Mouse (Mus musculus): ENCODE measurements around the gene Fv1. TPM values are rescaled to one million over a fixed set of nuclear protein-coding genes. Genes with fewer than 3 reads are reported as not detected.
"Not testable (repeated sequence)": the region's sequence is repeated elsewhere in the genome, so short reads cannot be mapped to it uniquely, and the experiment has no call there.

Fv1 gene
- total RNA-seq (2021): 10 to 100 TPM; 13.0 to 13.1 TPM
- long read RNA-seq, experiment 1, partial matches to known transcripts: 5 of 8 reads
- long read RNA-seq, experiment 1, other reads (novel, unspliced or antisense): 1 of 8 reads
- long read RNA-seq, experiment 2: 0 reads

DNA sequence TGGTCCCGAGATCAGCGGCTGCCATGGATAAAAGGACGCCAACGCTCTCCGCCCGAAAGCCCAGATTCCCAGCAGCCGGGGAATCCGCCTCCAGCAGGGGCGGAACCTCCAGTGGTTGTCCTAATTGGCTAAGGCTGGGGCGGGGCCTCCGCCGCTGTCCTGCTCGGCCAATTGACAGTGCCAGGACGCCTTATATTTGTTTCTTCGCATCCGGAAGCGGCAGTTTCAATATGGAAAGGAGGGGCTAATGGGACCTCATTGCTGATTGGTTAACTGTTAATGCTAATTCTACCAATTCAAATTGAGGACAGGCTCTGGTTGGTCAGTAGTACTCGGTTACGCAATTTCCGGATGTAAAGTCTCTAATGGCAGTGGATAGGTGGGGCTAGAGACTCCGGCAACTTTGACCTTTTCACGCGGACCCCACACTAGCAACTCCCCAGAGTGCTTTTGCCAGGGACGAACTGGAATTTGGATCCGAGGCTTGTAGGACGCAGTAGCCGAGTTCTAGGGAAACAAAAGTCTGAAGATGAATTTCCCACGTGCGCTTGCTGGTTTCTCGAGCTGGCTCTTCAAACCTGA lies at the start of gene Fv1, which contains the start of gene Miip:
TSS of gene Fv1 (plus strand) at position 530 of the 582 bp plus-strand sequence.
TSS of gene Miip (minus strand) at position 367 of the 582 bp plus-strand sequence.
- peak; percentile 89 to 96 for DNase-seq (ENCODE audit: low spot score in 2 of 2)

DNA sequence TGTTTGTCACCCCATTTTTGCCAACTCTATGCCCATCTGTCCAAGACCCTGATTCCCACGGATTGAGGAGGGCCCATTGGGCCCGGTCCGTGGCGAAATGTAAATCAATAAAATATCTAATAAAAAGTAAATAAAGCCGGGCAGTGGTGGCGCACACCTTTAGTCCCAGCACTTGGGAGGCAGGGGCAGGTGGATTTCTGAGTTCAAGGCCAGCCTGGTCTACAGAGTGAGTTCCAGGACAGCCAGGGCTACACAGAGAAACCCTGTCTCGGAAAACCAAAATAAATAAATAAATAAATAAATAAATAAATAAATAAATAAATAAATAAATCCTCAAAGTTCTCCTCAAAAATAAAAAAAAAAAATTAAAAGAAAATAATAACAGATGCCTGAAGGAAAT lies 49.1 kb upstream of the Fv1 start:
- not testable (repeated sequence) for DNase-seq (ENCODE audit: low spot score in 2 of 2)

DNA sequence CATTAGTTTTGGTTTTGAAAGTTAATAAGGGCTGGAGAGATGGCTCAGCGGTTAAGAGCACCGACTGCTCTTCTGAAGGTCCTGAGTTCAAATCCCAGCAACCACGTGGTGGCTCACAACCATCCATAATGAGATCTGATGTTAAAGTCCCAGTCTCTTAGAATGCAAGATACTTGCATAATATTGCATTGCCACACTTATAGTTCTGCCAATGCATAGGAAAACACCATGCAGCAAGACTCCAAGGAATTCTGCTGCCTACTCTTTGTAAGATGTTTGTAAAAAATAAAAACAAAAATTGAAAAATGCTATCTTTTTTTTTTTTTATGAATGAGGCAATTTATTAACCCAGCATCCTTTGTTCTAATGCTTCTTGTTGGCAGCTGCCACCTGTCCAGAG lies 47.4 kb upstream of the Fv1 start:
- DNase-seq (ENCODE audit: low spot score in 2 of 2): not testable (repeated sequence)

DNA sequence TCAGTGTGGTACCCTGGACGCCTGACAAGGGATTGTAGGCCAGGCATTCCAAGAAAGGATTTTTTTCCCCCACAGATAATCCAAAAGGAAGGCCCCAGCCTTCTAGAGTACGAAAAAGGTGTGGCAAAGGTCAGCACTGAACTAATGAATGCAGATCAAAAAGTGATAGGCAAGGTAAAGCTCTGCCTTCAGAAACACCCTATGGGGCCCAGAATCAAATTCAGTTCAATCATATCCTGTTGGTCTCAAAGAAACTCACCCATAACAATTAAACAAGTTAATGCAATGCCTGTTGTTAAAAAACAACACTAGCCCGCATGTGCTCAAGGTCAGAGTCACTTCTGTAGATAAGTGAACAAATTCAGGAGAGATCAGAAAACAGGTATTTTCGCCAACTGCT lies 44.4 kb upstream of the Fv1 start:
- DNase-seq (ENCODE audit: low spot score in 2 of 2): no peak

DNA sequence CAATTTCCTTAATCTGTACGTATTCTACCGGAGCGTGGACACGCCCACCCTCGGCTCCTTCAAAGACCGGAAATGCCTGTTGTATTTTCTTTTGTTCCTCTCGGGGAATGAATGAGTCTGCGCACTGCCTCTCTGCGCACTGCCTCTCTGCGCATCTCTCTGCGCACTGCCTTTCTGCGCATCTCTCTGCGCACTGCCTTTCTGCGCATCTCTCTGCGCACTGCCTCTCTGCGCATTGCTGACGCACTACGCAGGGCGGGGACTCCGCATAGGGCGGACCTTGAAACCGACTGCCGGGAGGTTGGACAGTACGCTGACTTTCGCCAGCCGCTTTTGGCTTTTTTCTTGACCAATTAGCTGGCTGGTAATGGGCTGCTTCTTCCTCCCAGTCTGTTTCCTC lies 29.5 kb upstream of the Fv1 start:
- DNase-seq (ENCODE audit: low spot score in 2 of 2): peak in 1 of 2 experiments; percentile 19

DNA sequence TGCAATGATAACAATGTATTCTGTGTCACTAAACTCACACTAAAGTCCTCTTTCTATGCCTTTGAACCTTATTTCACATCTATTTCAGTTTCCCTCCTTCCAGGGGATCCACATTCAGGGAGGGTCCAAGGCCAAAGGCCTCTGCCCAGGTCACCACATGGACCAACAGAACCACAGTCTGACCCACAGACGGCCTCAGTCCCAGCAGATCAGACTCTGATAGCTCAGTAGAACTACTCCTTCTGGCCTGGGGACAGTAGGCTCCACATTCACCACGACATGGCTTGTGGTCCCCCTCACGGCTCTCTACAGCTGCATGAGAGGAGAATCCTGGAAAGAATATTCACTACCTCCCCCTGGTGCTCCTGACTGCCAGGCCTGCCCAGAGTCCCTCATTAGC lies 25.9 kb upstream of the Fv1 start:
- no peak for DNase-seq (ENCODE audit: low spot score in 2 of 2)

DNA sequence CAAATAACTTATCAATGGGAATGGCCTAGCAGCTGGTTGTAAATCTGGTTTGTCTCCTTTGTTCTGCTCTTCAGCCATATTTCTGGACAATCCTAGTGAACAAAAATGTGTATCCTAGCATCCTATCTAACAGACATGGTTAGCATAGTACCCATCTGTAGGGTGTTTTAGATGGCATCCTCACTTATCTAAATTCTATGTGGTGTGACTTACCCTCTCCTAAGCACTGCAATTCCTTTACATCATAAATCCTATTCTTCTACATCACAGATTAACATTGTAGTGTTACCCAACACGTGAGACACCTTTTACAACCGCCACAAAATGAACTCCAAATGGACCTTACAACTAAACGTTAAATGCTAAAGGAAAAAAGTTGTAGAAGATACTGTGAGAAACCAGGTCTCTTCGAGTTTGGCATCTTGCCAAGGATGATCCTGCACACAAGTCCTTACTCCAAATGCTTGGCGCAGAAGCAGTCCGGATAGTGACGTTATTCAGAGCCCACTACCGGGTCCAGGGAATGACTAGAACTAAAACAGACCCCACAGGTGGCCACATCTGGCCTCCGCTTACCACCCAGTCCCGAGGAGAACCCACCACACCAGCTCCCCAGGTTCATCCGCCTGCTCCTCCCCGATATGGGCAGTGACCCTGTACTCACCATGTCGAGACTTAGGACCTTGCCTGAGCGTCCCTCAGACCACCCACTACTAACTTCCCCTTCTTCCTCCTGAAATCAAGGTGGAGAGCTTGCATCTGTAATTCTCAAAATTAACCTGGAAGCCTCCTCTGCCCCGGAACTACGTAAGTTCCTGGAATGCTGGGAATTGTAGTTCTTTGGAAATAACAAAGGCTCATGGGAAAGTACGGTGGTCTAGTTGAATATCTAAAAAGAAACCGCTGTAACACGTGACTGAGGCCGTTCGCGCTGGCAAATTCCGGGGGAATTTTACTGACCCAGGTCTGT lies 20.9 kb upstream of the Fv1 start, which contains the start of gene Zfp933:
TSS of gene Zfp933 (minus strand) at position 753 of the 970 bp plus-strand sequence.
- peak; percentile 64 to 75 for DNase-seq (ENCODE audit: low spot score in 2 of 2)

DNA sequence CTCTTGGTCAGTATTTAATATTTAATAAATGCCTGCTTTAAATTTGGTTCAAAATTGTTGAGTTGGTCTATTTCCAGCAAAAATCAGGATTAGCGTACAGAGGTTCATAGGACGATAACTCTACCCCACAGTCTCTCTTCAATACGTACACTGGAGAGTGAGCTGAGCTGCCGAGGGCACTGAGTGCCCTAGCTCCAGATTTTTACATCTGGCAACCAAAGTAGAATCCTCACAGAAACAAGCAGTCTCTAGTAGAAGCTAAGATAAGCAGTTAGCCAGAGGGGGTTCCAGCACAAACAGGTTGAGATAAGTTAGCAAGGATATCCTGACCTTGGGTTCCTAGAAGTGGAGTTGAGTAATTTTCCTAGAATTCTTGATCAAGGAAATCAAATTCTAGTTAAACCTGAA lies 20.2 kb upstream of the Fv1 start:
- DNase-seq (ENCODE audit: low spot score in 2 of 2): no peak

DNA sequence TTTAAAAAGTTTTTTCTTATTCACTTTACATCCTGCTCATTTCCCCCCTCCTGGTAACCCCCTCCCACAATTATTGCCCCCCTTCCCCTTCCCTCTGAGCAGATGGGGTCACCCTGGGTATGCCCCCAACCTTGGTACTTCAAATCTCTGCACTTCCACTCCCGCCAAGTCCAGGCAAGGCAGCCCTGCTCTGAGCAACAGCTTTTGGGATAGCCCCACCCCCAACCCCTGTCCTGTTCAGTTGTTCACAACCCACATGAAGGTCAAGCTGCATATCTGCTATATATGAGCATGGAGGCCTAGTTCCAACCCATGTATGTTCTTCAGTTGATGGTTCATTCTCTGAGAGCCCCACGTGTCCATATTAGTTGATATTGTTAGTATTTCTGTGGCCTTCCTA lies 18.0 kb upstream of the Fv1 start:
- DNase-seq (ENCODE audit: low spot score in 2 of 2): no peak

DNA sequence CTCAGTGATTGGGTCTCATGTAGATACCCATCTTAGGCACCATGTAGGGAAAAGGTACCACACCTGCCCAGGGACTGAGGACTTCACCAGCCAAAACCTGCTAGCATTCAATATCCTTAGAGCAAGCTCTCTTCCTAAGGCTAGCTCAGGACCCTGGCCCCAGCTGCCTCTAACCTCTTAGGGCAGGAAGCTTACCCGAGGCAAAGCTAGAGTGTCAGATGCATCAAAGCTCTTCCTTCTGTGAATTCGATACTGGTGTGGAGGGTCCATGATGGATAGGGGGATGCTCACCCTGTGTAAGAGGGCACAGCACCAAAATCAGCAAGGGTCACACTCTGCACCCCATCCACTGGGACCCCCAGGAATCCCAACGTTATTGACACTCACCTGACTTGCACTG lies 6.7 kb upstream of the Fv1 start:
- no peak for DNase-seq (ENCODE audit: low spot score in 2 of 2)

DNA sequence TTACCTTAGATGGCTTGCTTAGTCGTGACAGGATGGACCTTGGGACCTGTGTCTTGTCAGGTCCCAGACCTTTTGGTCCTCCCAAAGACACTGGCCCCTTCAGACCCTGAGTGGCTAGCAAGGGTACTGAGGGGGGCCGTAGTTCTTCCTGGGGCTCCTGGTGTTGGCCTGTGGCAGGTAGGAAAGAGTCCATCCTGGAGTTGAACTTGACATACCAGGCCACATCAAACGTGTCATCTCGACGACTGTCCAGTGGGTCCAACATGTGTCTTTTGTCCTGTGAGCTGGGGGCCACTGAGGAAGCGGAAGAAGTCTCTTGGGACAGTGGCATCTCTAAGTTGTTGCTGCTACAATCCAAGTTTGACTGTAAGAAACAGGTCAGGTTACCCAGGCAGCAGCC lies 3.1 kb upstream of the Fv1 start:
- DNase-seq (ENCODE audit: low spot score in 2 of 2): no peak

DNA sequence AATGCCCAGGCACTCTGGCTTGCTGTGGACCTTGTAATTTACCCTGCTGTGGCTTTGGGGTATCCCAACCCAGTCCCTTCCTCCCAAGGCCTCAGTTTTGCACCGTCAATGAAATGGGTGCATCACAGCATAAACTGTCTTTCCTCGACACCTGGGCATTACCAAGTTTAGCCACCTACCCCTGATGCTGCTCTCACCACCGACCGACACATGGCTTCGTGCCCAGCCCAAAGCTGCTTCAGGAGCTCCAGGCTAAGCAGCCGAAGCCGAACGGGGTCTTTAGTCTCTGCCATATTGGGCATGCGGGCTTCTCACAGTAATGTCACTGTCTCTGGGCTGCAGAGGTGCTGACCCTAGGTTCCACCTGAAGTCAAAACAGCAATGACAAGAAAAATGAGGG lies 2.7 kb upstream of the Fv1 start:
- no peak for DNase-seq (ENCODE audit: low spot score in 2 of 2)

DNA sequence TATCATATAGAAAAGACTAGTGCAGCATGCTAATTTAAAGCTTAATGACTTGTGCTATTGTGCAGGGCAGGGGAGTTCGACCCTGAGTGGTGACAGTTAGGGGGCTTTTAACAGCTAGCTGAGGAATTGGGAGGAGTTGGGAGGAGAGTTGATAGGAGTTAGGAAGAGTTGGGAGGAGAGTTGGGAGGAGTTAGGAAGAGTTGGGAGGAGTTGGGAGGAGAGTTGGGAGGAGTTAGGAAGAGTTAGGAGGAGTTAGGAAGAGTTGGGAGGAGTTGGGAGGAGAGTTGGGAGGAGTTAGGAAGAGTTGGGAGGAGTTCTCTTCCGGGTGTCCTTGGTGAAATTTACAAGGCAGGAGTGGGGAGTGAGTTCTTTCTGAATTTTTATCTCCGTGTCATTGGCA lies 2.0 kb upstream of the Fv1 start:
- not testable (repeated sequence) for DNase-seq (ENCODE audit: low spot score in 2 of 2)

DNA sequence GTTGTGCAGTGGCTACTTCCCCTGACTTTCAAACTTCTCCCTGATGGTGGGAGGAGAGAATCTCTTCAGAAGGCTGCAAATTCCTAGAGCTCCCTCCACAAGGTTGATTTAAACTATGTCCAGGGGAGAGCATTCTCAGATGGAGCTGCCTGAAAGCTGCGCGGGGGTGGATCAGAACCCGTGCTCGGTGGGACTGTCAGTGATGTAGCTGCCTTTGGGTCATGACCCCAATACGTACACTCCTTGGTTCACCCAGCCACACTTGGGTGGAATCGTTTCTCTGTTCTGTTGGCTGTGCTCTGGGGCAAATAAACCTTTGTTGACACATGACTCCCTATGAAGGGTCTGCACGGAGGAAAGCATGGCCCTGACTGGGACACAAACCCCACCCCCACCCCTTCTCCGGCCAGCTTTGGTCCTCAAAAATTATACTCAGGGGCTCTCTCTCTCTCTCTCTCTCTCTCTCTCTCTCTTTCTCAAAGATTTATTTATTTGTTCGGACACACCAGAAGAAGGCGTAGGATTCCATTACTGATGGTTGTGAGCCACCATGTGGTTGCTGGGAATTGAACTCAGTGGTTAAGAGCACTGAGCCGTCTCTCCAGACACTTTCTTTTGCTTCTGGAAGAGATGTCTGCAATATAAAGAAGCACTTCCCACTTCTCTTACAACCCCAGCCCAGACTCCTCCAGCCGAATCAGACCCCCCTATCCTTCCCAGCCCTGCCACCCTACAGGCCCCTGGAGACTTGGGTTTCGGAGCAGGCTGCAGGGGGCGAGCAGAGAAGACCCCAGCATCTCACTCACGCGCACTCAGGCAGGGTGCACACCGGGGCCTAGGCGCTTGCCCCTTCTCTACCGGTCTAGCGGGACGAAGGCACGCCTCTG lies 973 bp upstream of the Fv1 start:
- DNase-seq (ENCODE audit: low spot score in 2 of 2): no peak

DNA sequence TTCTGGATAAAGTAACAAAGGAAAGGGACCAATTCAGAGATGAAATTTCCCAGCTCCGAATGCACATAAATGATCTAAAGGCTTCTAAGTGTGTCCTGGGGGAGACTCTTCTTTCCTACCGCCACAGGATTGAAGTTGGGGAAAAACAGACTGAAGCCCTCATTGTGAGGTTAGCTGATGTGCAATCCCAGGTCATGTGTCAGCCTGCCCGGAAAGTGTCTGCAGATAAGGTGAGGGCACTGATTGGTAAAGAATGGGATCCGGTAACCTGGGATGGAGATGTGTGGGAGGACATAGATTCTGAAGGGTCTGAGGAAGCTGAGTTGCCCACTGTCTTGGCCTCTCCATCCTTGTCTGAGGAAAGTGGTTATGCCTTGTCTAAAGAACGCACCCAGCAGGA lies 459 bp downstream of the Fv1 start:
- DNase-seq (ENCODE audit: low spot score in 2 of 2): no peak

DNA sequence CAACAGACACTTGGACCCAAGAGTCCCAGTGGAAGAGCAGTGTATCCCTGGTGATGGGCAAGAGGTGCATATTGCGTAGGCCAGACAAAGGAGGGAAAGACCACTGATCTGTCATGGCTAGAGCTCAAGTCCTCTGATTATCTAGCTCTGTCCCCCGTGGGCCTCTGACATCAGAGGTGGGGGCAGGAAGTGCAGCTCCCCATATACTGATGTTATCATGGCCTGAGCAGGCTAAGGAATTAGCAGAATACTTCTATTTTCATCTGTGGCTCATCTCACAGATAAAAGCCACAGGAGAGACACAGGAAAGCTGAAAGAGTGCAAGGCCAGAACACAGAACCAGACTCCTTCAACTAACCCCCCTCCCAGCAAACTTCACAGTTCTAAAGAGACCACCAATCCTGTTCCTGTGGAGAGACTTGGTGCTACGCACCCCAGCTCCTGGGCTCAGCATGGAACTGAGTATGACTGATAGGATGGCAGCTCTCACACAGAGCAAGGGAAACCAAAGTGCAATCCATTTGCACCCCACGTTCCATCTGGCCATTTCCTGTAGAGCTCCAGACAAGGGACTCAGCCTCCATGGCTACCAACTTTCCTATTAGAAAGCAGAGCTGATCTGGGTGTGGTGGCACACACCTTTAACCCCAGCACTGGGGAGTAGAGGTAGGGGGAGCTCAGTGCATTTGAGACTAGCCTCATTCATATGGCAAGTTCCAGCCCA lies 7.2 kb downstream of the Fv1 start:
- no peak for DNase-seq (ENCODE audit: low spot score in 2 of 2)

DNA sequence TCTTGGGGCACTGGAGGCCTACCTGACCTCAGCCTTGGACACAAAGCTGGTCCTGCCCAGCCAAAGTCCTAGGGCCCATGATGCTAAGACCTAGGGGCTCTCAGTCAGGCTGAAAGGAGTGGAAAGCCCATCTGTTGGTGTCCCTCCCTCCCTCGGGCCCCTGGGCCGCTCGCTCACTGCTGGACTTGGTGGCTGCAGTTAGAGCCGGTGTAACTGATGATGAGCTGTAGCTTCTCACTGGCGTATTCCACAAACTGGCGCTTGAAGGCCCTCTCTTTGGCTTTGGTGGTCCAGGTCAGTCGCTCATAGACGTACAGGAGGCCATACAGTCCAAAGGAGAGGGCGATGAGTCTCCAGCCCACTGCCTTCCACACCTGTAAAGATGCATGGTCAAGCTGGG lies 9.8 kb downstream of the Fv1 start:
- DNase-seq (ENCODE audit: low spot score in 2 of 2): no peak

DNA sequence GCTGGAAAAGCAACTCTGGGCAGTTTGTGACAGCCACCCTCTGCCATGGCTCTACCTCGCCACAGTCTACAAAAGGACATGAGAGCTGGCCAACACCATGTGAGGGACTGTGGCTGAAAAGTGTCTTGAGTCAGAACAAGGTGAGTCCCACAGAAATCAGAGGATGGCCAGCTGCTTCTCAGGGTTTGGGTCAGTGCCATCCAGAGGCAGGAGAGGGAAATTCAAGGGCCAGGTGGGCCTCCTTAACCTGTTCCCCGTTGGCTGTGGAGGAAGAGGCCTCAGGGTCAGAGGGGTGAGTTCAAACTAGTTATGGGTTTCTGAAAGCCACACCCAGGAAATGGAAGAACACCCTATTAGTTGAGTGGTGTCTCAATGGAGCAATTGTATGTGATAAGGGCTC lies 10.7 kb downstream of the Fv1 start:
- DNase-seq (ENCODE audit: low spot score in 2 of 2): no peak

DNA sequence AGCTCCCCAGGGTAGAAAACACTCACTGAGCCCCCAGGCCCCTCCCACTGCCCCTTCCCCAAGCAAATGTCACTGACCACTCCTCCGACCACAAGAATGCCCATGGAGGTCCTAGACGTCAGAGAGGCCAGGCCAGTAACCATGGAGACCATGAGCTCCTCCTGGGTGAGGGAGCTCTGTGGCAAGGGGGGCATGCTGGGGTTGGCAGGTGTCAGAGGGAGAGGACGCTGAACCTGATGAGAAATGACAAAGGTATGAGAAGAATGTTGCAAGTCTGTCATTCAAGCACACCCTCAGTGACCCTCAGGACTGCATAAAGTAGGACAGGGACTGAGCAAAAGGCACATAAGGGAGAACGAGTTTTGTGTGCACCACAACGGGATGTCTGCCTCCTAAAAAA lies 11.1 kb downstream of the Fv1 start:
- no peak for DNase-seq (ENCODE audit: low spot score in 2 of 2)

DNA sequence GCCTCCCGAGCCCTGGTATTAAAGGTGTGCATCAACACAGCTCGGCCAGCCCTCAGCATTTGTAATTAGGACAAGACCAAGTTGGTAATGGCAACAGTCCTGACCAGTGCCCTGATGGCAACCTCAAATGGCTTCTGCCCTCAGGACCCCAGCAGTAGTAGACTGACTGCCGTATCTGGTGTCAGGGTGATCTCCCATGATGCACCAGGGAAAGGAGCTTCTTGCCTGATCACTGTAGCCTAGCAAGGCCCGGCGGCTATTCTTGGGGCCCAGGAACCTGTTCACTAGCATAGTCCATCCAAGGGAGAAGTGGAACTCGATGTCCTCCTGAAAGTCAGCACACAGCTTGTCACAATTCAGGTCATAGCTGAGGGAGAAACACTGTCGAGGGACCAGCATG lies 13.0 kb downstream of the Fv1 start:
- no peak for DNase-seq (ENCODE audit: low spot score in 2 of 2)

DNA sequence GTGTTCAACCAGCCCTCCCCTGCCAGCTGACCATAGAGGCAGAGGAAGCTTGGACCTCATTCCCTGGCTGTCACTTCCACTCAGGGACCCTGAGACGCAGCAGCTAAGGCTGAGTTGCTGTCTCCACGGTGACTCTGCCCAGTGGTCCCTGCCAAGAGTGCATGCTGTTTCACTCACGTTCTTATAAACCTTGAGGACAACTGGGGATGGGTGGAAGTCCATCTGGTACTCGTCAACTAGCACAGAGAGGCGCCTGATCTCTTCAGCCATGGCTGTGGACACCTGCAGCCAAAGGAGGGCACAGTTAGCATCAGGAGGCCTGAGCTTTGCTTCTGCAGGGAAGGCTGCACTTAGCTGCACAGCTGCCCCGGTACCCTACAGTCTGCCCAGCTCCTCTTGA lies 14.3 kb downstream of the Fv1 start:
- DNase-seq (ENCODE audit: low spot score in 2 of 2): no peak
